In genomic region chr10:88501886-88502765, GRCm38 (mm10) we compare ENCODE assay signal across 9 mouse cellular contexts. TPM values are rescaled to one million over a fixed set of nuclear protein-coding genes. Genes with fewer than 3 reads are reported as not detected.
A peak's percentile ranks its signal among the peaks of the same experiment; 100 is the strongest.
DNase-seq lines count a peak whose midpoint lies in the region; ATAC-seq lines count a peak whose summit lies in the region.
"Had no signal": no experiment of that assay in that cellular context is flagged by ENCODE, and none has a peak within 500 bp of the region (broad histone marks: within the 10 kb centered on the region; RNA-seq: fewer than 3 reads in every experiment).

No protein-coding gene starts in this region.

- peak overlapping the region; percentile 70; the same call in 1 of the 2 replicates for H3K4me3 ChIP-seq in hindbrain, embryonic 13.5 days
- H3K4me3 ChIP-seq in midbrain, embryonic 15.5 days = peak overlapping the region; percentile 75; the same call in 1 of the 2 replicates

- no peak overlapping the region for H3K27ac ChIP-seq in hindbrain, embryonic 13.5 days
- H3K27ac ChIP-seq in midbrain, embryonic 15.5 days = no peak overlapping the region

- H3K9me3 ChIP-seq in hindbrain, embryonic 13.5 days = no peaks in the 10 kb centered on the region
- no peaks in the 10 kb centered on the region for H3K9me3 ChIP-seq in midbrain, embryonic 15.5 days

- DNase-seq in kidney, adult 9 months = peak; percentile 65
- DNase-seq in kidney, postnatal 4 days = no peak
- DNase-seq in heart, adult 8-10 months (ENCODE audit: low spot score) = peak; percentile 30
- DNase-seq in urinary bladder, postnatal 25 days (ENCODE audit: low spot score) = no peak
- no peak for DNase-seq in gastrocnemius, adult 18-20 months (ENCODE audit: low spot score)
- no peak for DNase-seq in thymus, adult 18-20 months

- no peaks in the 10 kb centered on the region for H3K36me3 ChIP-seq in hindbrain, embryonic 13.5 days
- no peaks in the 10 kb centered on the region for H3K36me3 ChIP-seq in midbrain, embryonic 15.5 days (replicated peaks)

- no peak for ATAC-seq in hindbrain, embryonic 13.5 days (ENCODE audit: low FRiP score)
- no peak for ATAC-seq in midbrain, embryonic 15.5 days (replicated peaks)

- H3K27me3 ChIP-seq in hindbrain, embryonic 13.5 days = no peaks in the 10 kb centered on the region
- no peaks in the 10 kb centered on the region for H3K27me3 ChIP-seq in midbrain, embryonic 15.5 days (replicated peaks)

- H3K4me2 ChIP-seq in hindbrain, embryonic 13.5 days = peak overlapping the region; percentile 80
- H3K4me2 ChIP-seq in midbrain, embryonic 15.5 days = peak overlapping the region; percentile 69

- WGBS in hindbrain, embryonic 13.5 days = 69% methylated on average over 13 of the region's 13 CpGs
- WGBS in midbrain, embryonic 15.5 days = 45% methylated on average over 13 of the region's 13 CpGs

- peak overlapping the region; percentile 26; the same call in 1 of the 2 replicates for H3K9ac ChIP-seq in hindbrain, embryonic 13.5 days
- no peak overlapping the region for H3K9ac ChIP-seq in midbrain, embryonic 15.5 days

- H3K4me1 ChIP-seq in hindbrain, embryonic 13.5 days (replicated peaks) = peaks cover 21% of the 10 kb centered on the region
- peaks cover 22% of the 10 kb centered on the region for H3K4me1 ChIP-seq in midbrain, embryonic 15.5 days

RNA-seq across cellular contexts. Expression of gene Chpt1, which starts 1.7 kb away (rescaled TPM):
- total RNA-seq in heart, adult 8-10 months (2022) = 100 to 1,000 TPM; 304 to 364 (median 338) TPM
- polyA plus RNA-seq in hindbrain, embryonic 13.5 days (2015; fragmentation: Nextera tagmentation; extraction: Ambion mirVana) = 7.5 and 9.7 TPM in 2 replicates
- polyA plus RNA-seq in midbrain, embryonic 15.5 days (2015; fragmentation: Nextera tagmentation; extraction: Ambion mirVana) = 15.1 and 16.2 TPM in 2 replicates
- 100 to 1,000 TPM in 1 of 2 experiments, 10 to 100 TPM in 1; 92.6 to 116 TPM for total RNA-seq in gastrocnemius, adult 18-20 months (2021)

RNA-seq across cellular contexts. Expression of gene Sycp3, which starts 42.8 kb away (rescaled TPM):
- total RNA-seq in heart, adult 8-10 months (2022) = not detected
- polyA plus RNA-seq in hindbrain, embryonic 13.5 days (2015; fragmentation: Nextera tagmentation; extraction: Ambion mirVana) = 0.14 and 0.43 TPM in 2 replicates
- polyA plus RNA-seq in midbrain, embryonic 15.5 days (2015; fragmentation: Nextera tagmentation; extraction: Ambion mirVana) = 0.50 and 0.75 TPM in 2 replicates
- under 1 TPM in 1 of 2 experiments, not detected in 1; 0.24 TPM for total RNA-seq in gastrocnemius, adult 18-20 months (2021)
- polyA plus RNA-seq: erythroblast, embryonic 14.5 days had no signal

Comparison
In these comparisons a context has a peak if more than half of its experiments do, and no peak if none do; other contexts are left out.
1. DNase-seq: peak in kidney, adult 9 months (single experiment) and heart, adult 8-10 months (single experiment); none in kidney, postnatal 4 days (0 of 2), urinary bladder, postnatal 25 days (single experiment), gastrocnemius, adult 18-20 months (single experiment) and thymus, adult 18-20 months (0 of 2).